Mouse (Mus musculus) kidney, adult 2 months (tissue): ENCODE measurements around the gene Ksr2. TPM values are rescaled to one million over a fixed set of nuclear protein-coding genes. Genes with fewer than 3 reads are reported as not detected.

Experiments used
- DNase-seq: peaks from one replicate; pipeline ENCODE4 v3.0.0; 2021
- H3K27ac ChIP-seq: fragments of 200-500 bp; 2 replicates; pipeline ENCODE4 v1.5.1; 2012; ENCODE audit warnings: low read depth, low read length, control low read depth, inconsistent platforms; ENCODE audit not compliant: insufficient read depth
- H3K27me3 ChIP-seq: fragments of 200-500 bp; replicated peaks from 2 replicates; pipeline ENCODE4 v1.6.1; 2012; ENCODE audit warnings: mild to moderate bottlenecking, moderate library complexity, low read length, inconsistent platforms; ENCODE audit not compliant: control insufficient read depth, insufficient read depth
- H3K36me3 ChIP-seq: fragments of 200-500 bp; 2 replicates; pipeline ENCODE4 v1.6.1; 2012; ENCODE audit warnings: mild to moderate bottlenecking, moderate library complexity, low read length, inconsistent platforms; ENCODE audit not compliant: control insufficient read depth, insufficient read depth
- H3K4me1 ChIP-seq: fragments of 200-500 bp; 2 replicates; pipeline ENCODE4 v1.6.1; 2011; ENCODE audit warnings: low read length; ENCODE audit not compliant: control insufficient read depth, insufficient read depth
- H3K4me3 ChIP-seq: fragments of 200-500 bp; 2 replicates; pipeline ENCODE4 v1.5.1; 2011; ENCODE audit warnings: mild to moderate bottlenecking, low read depth, low read length, control low read depth; ENCODE audit not compliant: insufficient read depth
- CTCF ChIP-seq: fragments of 200-500 bp; conservative IDR thresholded peaks from 2 replicates; pipeline ENCODE4 v1.5.1; 2011; ENCODE audit warnings: low read depth, mild to moderate bottlenecking, control low read depth, low read length, moderate library complexity, mixed read lengths; ENCODE audit not compliant: insufficient read depth, insufficient read length
- POLR2A ChIP-seq: fragments of 200-500 bp; IDR thresholded peaks from one replicate; pipeline ENCODE4 v1.6.1; 2011; ENCODE audit warnings: low read depth, low read length, control low read depth
- WGBS: fragments of 180-500 bp; shearing (Covaris S2); methylation state at CpG from one replicate; pipeline ENCODE4 v1.1.7; 2018; 5-methylcytosine and 5-hydroxymethylcytosine counted together
- polyA plus RNA-seq: library from polyadenylated mRNA; depleted of rRNA; stranded (reverse); fragments of >200 nt; gene quantifications from 2 replicates; pipeline ENCODE4 v1.2.3, GENCODE M21; 2012

Ksr2 gene
- polyA plus RNA-seq, 1 experiment, result 1.9 TPM

DNA sequence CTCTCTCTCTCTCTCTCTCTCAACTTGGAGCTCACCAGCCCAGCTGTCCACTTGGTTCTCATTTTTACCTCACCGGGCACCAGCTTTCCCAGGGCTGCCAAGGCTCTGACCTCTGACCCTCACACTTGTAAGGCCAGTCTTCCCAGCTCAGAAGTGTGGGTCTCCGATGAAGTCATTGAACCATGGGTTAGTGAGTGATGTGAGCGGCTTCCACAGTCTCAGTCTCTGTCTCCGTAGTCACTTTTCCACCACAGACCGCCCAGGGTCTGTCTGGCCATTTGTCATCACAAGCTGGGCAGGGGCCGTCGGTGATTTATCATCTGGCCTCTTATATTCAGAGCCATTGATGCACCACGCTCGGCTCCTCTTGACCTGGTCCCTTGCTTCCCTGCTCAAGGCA is 43.3 kb downstream of the Ksr2 start:
- no peak for DNase-seq
- 58% methylated on average over 9 of the region's 9 CpGs for WGBS
- Histone ChIP-seq H3K4me1 (no peaks in the 10 kb centered on the region), H3K27me3 (no peaks in the 10 kb centered on the region), H3K4me3 (no peak overlapping the region), H3K36me3 (no peaks in the 10 kb centered on the region), H3K27ac (no peak overlapping the region)
- TF ChIP-seq POLR2A (no peak), CTCF (no peak)

DNA sequence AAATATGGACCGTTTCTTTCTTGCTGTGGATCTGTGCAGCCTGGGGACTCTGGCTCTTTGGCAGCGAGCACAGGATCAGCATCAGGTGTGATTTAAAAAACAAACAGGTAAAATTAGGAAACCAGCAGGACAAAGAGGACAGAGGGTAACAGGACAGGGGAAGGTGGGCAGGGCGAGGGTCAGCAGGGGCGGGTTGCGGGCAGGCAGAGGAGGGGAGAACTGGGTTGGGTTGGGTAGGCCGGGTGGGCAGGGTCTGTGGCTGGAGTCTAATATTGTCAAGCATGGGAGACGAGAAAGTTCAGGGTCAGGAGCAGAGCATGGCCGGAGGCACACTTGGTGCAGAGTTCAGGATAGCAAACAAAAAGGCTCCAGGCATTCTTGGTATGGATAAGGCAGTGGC is 43.8 kb downstream of the Ksr2 start:
- 72% methylated on average over 8 of the region's 8 CpGs for WGBS
- Histone ChIP-seq H3K4me3 (no peak overlapping the region), H3K4me1 (no peaks in the 10 kb centered on the region), H3K36me3 (no peaks in the 10 kb centered on the region), H3K27ac (no peak overlapping the region), H3K27me3 (no peaks in the 10 kb centered on the region)
- TF ChIP-seq CTCF, result no peak
- no peak for DNase-seq

DNA sequence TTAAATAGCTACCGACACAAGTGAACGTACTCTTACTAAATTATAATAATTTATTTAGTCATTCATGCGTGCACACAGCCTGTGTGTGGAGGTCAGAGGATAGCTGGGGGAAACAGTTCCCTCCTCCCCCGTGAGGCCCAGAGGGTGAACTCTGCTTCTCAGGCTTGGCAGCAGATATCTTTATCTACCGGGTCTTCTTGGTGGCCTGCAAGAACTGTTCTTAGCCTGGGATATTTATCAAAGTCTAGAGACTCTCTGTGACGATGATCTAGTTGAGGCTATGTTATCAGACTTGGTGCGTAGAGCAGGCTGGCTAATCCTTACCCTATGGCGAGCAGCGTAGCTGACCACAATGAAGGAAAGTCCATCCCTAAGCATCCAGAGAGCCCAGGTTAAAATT is 45.1 kb downstream of the Ksr2 start:
- DNase-seq, result no peak
- Histone ChIP-seq H3K27me3 (no peaks in the 10 kb centered on the region), H3K4me1 (no peaks in the 10 kb centered on the region), H3K4me3 (no peak overlapping the region), H3K36me3 (no peaks in the 10 kb centered on the region), H3K27ac (no peak overlapping the region)
- 60% methylated on average over 9 of the region's 9 CpGs for WGBS
- TF ChIP-seq POLR2A, result no peak
- no peak for TF ChIP-seq CTCF

DNA sequence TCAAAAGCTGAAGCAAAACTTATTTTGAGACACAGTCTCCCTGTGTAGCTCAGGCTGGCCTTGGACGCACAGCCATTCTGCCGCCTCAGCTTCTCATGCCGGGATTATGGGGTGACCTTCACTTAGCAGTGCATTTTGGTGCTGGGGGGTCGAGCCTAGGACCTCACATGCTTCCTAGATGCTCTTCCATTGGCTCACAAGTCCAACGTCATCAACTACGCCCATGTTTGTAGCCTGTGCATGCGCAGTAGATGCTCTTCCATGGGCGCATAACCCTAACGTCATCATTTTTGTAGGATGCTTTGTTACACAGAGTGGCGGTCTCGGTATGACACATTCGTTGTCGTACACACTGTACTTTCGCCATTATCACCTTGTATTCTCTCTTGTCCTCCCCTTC is 46.5 kb downstream of the Ksr2 start:
- Histone ChIP-seq H3K4me3 (no peak overlapping the region), H3K36me3 (no peaks in the 10 kb centered on the region), H3K4me1 (no peaks in the 10 kb centered on the region), H3K27me3 (no peaks in the 10 kb centered on the region), H3K27ac (no peak overlapping the region)
- TF ChIP-seq CTCF, result no peak
- TF ChIP-seq POLR2A, result no peak
- WGBS, result 93% methylated on average over 14 of the region's 14 CpGs
- no peak for DNase-seq

DNA sequence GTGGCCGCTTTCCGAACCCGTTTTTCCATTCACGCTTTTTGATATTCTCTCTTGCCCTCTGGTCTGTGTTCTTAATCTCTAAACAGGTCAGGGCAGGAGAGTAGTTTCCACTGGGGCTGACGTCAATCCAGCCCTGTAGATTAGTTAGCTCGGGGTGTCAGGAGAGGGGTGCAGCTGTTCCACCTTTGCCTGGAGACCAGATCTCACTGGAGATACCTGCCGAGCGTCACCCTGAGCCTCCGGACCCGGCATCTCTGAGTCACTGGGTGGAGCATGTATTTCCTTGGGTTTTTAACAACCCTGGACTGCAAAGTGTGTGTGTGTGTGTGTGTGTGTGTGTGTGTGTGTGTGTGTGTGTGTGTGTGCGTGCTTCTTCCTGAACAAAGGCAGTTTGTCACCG is 53.3 kb downstream of the Ksr2 start:
- Histone ChIP-seq H3K4me1 (no peaks in the 10 kb centered on the region), H3K27ac (no peak overlapping the region), H3K27me3 (no peaks in the 10 kb centered on the region), H3K36me3 (no peaks in the 10 kb centered on the region), H3K4me3 (no peak overlapping the region)
- 65% methylated on average over 12 of the region's 12 CpGs for WGBS
- DNase-seq, result peak; percentile 13
- TF ChIP-seq POLR2A (no peak), CTCF (no peak)

DNA sequence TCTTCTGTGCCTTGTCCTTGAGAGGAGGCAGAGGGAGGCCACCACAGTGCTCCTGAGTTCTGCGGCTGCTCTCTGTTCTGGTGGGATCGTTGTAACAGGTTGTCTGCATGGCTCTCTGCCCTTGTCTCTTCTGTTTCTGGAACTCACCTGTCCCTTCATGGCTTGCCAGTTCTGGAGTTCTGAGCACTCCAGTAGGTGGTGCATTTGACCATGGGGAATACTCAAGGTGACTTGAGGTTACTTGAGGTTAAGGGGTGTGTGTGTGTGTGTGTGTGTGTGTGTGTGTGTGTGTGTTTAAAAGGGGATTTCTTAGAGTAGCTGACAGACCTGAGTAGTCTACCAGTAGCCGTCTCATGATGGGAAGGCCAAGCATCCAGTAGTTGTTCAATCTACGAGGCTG is 55.2 kb downstream of the Ksr2 start:
- Histone ChIP-seq H3K27me3 (no peaks in the 10 kb centered on the region), H3K4me1 (no peaks in the 10 kb centered on the region), H3K36me3 (no peaks in the 10 kb centered on the region), H3K27ac (no peak overlapping the region), H3K4me3 (no peak overlapping the region)
- no peak for DNase-seq
- no peak for TF ChIP-seq POLR2A
- TF ChIP-seq CTCF, result no peak
- 91% methylated on average over 4 of the region's 4 CpGs for WGBS

DNA sequence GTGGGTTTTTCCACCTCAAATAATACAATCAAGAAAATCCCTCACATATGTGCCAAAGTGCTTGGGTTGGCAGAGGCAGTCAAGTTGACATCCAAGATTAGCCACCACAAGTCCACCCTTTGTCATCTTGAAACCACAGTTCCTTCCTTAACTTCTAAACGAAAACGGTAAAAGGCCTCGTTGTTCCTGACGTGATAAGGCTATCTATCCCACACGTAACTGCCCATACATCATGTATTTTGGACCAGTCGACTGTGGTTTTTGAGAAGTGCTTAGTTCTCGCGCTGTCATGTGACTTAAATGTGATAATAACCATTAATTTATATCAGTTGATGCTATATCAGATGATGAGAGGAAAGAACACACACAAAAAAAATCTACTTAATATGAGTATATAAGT is 55.8 kb downstream of the Ksr2 start:
- 84% methylated on average over 8 of the region's 8 CpGs for WGBS
- no peak for DNase-seq
- no peak for TF ChIP-seq CTCF
- no peak for TF ChIP-seq POLR2A
- Histone ChIP-seq H3K36me3 (no peaks in the 10 kb centered on the region), H3K4me3 (no peak overlapping the region), H3K27ac (no peak overlapping the region), H3K4me1 (no peaks in the 10 kb centered on the region), H3K27me3 (no peaks in the 10 kb centered on the region)

DNA sequence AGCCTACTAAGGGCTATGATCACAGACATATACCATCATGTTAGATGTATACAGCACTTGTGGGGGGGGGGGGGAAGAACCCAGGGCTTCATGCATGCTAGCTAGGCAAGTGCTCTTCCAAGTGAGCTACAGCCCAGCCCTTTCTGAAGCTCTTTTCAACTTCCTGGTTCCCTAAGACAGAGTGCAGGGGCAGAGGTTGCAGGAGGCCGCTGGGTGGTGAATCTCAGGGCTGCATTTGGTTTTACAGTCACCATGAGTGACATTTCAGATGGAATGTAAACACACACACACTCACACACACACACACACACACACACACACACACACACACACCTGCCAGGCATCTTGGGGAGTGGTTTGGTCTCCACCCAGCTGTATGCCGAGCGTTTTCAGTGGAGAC is 67.4 kb downstream of the Ksr2 start:
- Histone ChIP-seq H3K4me1 (no peaks in the 10 kb centered on the region), H3K36me3 (no peaks in the 10 kb centered on the region), H3K27ac (no peak overlapping the region), H3K4me3 (no peak overlapping the region), H3K27me3 (no peaks in the 10 kb centered on the region)
- no peak for TF ChIP-seq POLR2A
- no peak for TF ChIP-seq CTCF
- 67% methylated on average over 3 of the region's 3 CpGs for WGBS
- no peak for DNase-seq
